Mouse (Mus musculus) limb, embryonic 12.5 days (tissue): Measurements from ENCODE around the gene Srms. TPM values are rescaled to one million over a fixed set of nuclear protein-coding genes. Genes with fewer than 3 reads are reported as not detected.

Experiments
- ATAC-seq: fragments of 200-750 bp; cut with Nextera tagmentation; 2 replicates; pipeline ENCODE4 v1.8.0; 2017; ENCODE audit warnings: low read depth, moderate TSS enrichment; ENCODE audit not compliant: insufficient number of reproducible peaks, insufficient read depth, low FRiP score, low TSS enrichment
- H3K27ac ChIP-seq: fragments of 300-500 bp; sonication (generic); 2 replicates; pipeline ENCODE4 v1.5.1; 2016; ENCODE audit warnings: mild to moderate bottlenecking, moderate library complexity
- H3K27me3 ChIP-seq: fragments of 300-500 bp; sonication (generic); 2 replicates; pipeline ENCODE4 v1.6.1; 2016; ENCODE audit warnings: mild to moderate bottlenecking, moderate library complexity
- H3K36me3 ChIP-seq: fragments of 300-500 bp; sonication (generic); 2 replicates; pipeline ENCODE4 v1.6.1; 2016; ENCODE audit warnings: mild to moderate bottlenecking, moderate library complexity
- H3K4me1 ChIP-seq: fragments of 300-500 bp; sonication (generic); replicated peaks from 2 replicates; pipeline ENCODE4 v1.6.1; 2016
- H3K4me2 ChIP-seq: fragments of 300-500 bp; sonication (generic); 2 replicates; pipeline ENCODE4 v1.6.1; 2016; ENCODE audit warnings: mild to moderate bottlenecking, moderate library complexity
- H3K4me3 ChIP-seq: fragments of 300-500 bp; sonication (generic); replicated peaks from 2 replicates; pipeline ENCODE4 v1.5.1; 2016; ENCODE audit warnings: mild to moderate bottlenecking
- H3K9ac ChIP-seq: fragments of 300-500 bp; sonication (generic); replicated peaks from 2 replicates; pipeline ENCODE4 v1.6.1; 2016; ENCODE audit warnings: mild to moderate bottlenecking, moderate library complexity
- H3K9me3 ChIP-seq: fragments of 300-500 bp; sonication (generic); 2 replicates; pipeline ENCODE4 v1.6.1; 2016; ENCODE audit warnings: mild to moderate bottlenecking, moderate library complexity
- WGBS: fragments of 180-500 bp; shearing (Covaris S2); methylation state at CpG from one replicate; pipeline ENCODE4 v1.1.7; 2016; 5-methylcytosine and 5-hydroxymethylcytosine counted together
- polyA plus RNA-seq: library from polyadenylated mRNA; unstranded; fragments of >200 nt; fragmentation: Nextera tagmentation; extraction: Ambion mirVana; gene quantifications from 2 replicates; pipeline ENCODE4 v1.2.1, GENCODE M21; 2016

The Srms gene
- polyA plus RNA-seq, 1 experiment from 2014 or later: 0.25 TPM

DNA sequence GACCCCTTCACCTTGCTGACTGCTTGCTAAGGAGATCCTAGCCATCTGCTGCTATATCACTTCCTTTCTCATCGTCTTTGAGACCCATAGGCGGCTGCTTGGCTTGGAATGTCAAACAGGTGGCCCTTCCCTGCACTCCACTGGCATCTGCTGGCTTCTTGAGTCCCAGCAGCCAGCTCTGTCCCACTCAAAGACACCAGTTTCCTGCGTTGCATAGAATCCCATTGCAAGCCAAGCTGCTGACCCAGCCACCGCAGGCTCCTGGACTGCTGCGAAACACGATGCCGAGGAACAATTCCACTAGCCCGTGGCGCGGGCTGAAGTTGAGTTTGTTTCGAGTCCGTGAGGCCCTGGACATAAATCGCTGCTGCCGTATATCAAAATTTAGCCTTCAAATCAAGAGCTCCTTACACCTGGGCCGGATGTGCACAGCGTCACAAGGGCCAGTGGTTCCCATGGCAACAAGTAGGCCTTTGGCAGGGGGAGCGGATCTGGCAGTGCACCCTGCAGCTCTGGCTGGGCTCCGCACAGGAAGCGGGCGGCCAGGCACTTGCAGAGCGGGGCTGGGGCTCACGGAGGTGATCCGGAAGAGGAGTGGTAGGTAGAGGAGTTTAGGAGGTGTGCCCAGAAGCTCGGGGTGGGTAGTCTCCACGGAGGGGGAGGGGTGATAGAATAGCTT, 6.7 kb upstream of the Srms start, which contains the start of gene Fndc11:
TSS of gene Fndc11 (plus strand) at position 476 of the 679 bp plus-strand sequence.
- Histone ChIP-seq H3K27ac (peak within 1 kb of the TSS; percentile 89), H3K4me3 (peak within 1 kb of the TSS; percentile 33), H3K36me3 (no peaks in the 10 kb centered on the region), H3K9ac (peak within 1 kb of the TSS; percentile 31), H3K27me3 (no peaks in the 10 kb centered on the region), H3K4me2 (peak within 1 kb of the TSS; percentile 62), H3K9me3 (no peaks in the 10 kb centered on the region), H3K4me1 (peaks cover 21% of the 10 kb centered on the region)
- WGBS: 1% methylated on average over 25 of the region's 25 CpGs
- peak; percentile 97 for ATAC-seq

DNA sequence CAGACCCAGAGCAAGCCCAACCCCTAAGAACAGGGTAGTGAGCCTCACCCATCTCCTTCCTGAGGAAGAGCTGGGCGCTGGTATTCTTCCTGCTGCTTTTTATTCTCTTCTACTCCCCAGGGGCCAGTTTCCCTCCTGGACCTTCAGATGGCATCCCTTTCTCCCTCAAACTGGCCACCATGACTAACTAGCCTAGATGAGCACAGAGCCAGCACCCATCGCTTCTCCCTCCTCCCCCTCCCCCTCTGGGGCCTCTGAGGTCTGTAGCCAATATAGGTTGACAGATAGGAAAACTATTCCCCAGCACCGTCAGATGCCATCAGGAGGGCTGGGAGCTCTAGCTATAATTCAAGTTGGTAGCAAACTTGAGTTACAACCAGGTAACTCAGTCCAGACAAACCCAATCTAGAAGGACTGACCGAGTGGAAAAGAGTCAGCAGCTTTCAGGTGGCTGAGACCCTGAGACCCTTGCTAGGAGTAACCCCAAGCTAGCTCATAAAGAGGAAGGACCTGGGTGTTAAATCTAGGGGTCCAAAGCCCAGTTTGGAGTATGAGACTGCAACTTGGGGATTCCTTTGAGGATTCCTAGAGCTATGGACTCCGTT, 6.0 kb upstream of the Srms start:
- WGBS: 41% methylated on average over 5 of the region's 5 CpGs
- H3K4me3 ChIP-seq: no peak overlapping the region

DNA sequence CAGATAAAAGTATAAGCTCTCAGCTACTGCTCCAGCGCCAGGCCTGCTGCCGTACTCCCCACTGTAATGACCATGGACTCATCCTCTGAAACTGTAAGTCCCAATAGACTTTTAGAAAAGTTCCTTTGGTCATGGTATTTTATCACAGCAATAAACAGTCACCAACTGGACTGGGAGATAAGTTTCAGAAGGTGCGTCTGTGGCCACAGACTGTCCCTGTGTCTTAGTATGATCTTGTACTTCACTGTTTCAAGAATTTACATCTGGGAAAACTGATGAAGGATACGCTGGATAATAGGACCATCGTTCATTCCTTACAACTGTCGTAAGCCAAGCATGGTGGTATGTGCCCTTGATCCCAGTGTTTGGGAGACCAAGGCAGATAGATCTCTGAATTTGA, 3.1 kb upstream of the Srms start:
- Histone ChIP-seq H3K4me1 (peaks cover 38% of the 10 kb centered on the region), H3K27ac (no peak overlapping the region), H3K9me3 (no peaks in the 10 kb centered on the region), H3K9ac (no peak overlapping the region), H3K36me3 (no peaks in the 10 kb centered on the region), H3K4me3 (no peak overlapping the region), H3K27me3 (peaks cover 36% of the 10 kb centered on the region), H3K4me2 (no peak overlapping the region)
- ATAC-seq: no peak
- 87% methylated on average over 6 of the region's 6 CpGs for WGBS

More for the DNA sequence above, 6.0 kb upstream of the Srms start:
- peak overlapping the region; percentile 89 for H3K27ac ChIP-seq
- peaks cover 21% of the 10 kb centered on the region for H3K4me1 ChIP-seq
- H3K27me3 ChIP-seq: peaks cover 6% of the 10 kb centered on the region
- H3K9ac ChIP-seq: no peak overlapping the region
- H3K36me3 ChIP-seq: no peaks in the 10 kb centered on the region
- ATAC-seq: no peak
- H3K4me2 ChIP-seq: peak overlapping the region; percentile 62
- no peaks in the 10 kb centered on the region for H3K9me3 ChIP-seq

DNA sequence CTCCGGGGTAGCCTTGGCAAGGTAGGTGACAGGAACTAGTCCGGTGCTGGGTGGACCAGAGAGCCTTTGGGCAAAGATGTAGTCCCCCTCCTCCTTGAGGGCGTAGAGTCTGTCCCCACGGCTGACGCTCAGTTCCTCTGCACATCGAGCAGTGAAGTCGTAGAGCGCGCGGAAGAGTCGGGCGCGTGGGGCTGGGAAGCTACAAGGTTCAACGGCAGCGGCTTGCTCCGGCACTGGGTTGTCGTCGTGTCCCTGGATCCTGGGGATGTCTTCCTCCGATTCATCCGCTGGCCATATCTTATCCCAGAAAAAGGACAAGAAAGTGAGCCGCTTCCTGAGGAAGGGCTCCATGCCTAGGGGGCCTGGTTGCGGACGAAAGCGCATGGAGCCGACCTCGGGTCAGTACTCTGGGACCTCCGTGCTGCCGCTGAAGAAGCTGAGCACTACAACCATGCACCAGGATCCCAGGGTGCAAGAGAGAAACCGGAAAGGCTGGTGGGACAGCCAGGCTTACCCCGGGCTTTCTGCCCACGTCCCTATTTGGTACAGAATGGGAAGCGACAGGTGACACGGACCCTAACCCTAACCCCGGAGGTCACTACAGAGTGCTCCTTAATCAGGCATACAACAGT, 480 bp downstream of the Srms start:
- Histone ChIP-seq H3K4me1 (peaks cover 17% of the 10 kb centered on the region), H3K27ac (no peak overlapping the region), H3K36me3 (no peaks in the 10 kb centered on the region), H3K9me3 (no peaks in the 10 kb centered on the region), H3K4me2 (peak overlapping the region; percentile 63), H3K9ac (peak overlapping the region; percentile 45), H3K27me3 (peaks cover 43% of the 10 kb centered on the region), H3K4me3 (peak overlapping the region; percentile 36)
- 3% methylated on average over 34 of the region's 34 CpGs for WGBS
- ATAC-seq: peak; percentile 24; the same call in 1 of the 2 replicates

DNA sequence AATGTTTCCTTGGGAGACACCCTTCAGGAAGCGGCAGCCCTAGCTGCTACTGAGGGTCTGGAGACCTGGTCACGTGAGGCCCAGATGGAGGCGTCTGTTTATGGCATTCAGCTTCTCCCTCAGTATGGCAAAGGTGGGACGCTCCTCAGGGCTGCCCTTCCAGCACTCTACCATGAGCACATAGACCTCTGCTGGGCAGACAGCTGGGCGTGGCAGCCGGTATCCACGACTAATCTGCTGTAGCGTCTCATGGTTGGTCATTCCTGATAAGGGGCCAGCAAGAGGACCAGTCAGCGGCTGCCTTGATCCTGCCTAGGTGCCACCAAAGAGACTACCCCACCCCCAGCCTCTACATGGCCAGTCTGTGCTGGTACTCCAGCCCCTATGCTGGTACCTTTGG, 6.9 kb downstream of the Srms start:
- Histone ChIP-seq H3K9ac (no peak overlapping the region), H3K36me3 (no peaks in the 10 kb centered on the region), H3K4me1 (no peaks in the 10 kb centered on the region), H3K4me3 (no peak overlapping the region), H3K27me3 (peaks cover 8% of the 10 kb centered on the region), H3K9me3 (no peaks in the 10 kb centered on the region), H3K4me2 (no peak overlapping the region), H3K27ac (no peak overlapping the region)
- no peak for ATAC-seq
- 76% methylated on average over 9 of the region's 9 CpGs for WGBS

DNA sequence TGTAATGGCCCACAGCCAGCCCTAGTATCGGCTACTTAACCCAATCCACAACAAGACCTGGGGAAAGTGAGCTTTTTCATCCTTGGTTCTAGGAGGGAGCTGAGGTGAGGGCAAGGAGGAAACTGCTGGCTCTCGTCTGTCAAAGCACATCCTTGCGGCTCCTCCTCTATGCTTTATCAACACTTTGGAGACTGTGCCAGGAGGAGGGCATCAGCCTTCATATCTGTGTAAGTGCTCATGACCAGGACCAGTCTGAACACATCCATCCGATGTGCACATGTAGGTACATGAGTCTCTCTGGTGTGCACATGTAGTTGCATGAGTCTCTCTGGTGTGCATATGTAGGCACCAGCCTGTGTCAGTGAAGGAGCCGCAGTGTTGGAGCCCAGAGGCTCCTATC, 7.3 kb downstream of the Srms start:
- H3K9ac ChIP-seq: no peak overlapping the region
- no peak overlapping the region for H3K27ac ChIP-seq
- H3K4me2 ChIP-seq: no peak overlapping the region
- no peak overlapping the region for H3K4me3 ChIP-seq
- no peaks in the 10 kb centered on the region for H3K9me3 ChIP-seq
- 0 out of 2 replicates have a peak, but pooled peaks have one; percentile 42 for ATAC-seq
- H3K4me1 ChIP-seq: no peaks in the 10 kb centered on the region
- H3K36me3 ChIP-seq: no peaks in the 10 kb centered on the region
- H3K27me3 ChIP-seq: 0 out of 2 replicates have a peak, but pooled peaks cover 5% of the 10 kb centered on the region
- WGBS: 84% methylated on average over 5 of the region's 5 CpGs

DNA sequence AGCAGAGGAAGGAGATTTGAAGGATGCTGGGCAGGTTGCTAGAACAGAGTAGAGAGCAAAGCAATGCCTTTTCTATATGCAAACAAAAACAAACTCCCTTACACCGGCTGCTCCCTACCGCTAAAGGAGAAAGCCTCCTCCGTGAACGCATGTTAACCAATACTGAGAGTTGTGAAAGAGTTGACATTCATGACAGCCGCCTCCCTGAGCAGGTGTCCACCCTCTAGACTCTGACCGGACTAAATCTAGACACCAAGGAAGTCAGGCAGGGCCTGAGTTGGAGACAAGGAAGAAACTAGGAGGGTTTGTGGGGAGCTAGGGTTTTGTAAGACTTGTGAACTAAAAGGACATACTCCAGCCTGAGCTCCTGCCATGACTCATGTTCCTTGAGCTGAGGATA, 10.1 kb downstream of the Srms start:
- Histone ChIP-seq H3K9me3 (no peaks in the 10 kb centered on the region), H3K4me2 (no peak overlapping the region), H3K4me1 (no peaks in the 10 kb centered on the region), H3K27ac (no peak overlapping the region), H3K27me3 (no peaks in the 10 kb centered on the region), H3K4me3 (no peak overlapping the region), H3K36me3 (no peaks in the 10 kb centered on the region), H3K9ac (no peak overlapping the region)
- whole genome bisulfite sequencing: 85% methylated on average over 6 of the region's 6 CpGs
- ATAC-seq: no peak

DNA sequence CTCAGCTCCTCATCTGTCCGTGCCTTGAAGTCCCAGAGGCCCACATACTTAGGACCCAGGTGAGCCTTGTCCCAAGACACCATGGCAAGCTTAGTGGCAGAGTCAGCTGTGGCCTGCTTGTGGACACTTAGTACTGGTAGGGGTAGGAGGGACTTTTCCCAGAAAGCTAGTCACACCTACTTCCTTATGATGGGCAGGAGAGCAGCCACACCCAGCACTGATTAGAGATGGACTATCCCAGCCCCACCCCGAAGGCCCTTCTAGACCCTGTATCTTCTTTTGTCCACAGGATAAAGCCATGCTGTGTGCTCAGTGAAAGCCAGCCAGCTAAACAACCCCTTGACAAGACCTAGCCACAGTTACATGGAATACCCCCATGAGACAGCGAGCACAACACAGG, 10.6 kb downstream of the Srms start, which contains the start of gene Ptk6:
TSS of gene Ptk6 (minus strand) at position 368 of the 400 bp plus-strand sequence.
- Histone ChIP-seq H3K36me3 (no peaks in the 10 kb centered on the region), H3K4me2 (no peak within 1 kb of the TSS), H3K4me3 (no peak within 1 kb of the TSS), H3K27ac (no peak within 1 kb of the TSS), H3K9me3 (no peaks in the 10 kb centered on the region), H3K4me1 (no peaks in the 10 kb centered on the region), H3K9ac (no peak within 1 kb of the TSS), H3K27me3 (no peaks in the 10 kb centered on the region)
- ATAC-seq: no peak
- 87% methylated on average over 3 of the region's 3 CpGs for WGBS

DNA sequence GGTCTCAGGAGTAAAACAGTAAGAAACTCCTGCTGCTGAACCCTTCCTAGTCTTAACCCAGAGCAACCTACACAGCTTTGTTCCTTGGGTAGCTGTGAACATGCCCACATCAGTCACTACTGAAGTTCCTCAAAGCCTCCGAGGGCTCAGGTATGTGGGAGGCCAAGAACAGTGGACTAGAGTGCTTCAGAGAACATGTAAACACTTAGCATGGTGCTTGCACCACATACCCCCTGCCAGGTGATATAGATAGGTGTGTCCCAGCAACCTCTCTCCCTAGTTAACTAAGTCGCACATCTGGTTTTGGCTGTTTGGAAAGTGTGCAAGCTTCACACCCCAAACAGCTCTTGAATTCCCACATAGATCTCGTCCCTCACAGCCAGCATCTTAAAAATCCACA, 11.4 kb downstream of the Srms start:
- Histone ChIP-seq H3K9ac (no peak overlapping the region), H3K27ac (no peak overlapping the region), H3K27me3 (no peaks in the 10 kb centered on the region), H3K4me2 (no peak overlapping the region), H3K9me3 (no peaks in the 10 kb centered on the region), H3K36me3 (no peaks in the 10 kb centered on the region), H3K4me3 (no peak overlapping the region), H3K4me1 (no peaks in the 10 kb centered on the region)
- WGBS: 68% methylated on average over 3 of the region's 3 CpGs
- ATAC-seq: no peak

DNA sequence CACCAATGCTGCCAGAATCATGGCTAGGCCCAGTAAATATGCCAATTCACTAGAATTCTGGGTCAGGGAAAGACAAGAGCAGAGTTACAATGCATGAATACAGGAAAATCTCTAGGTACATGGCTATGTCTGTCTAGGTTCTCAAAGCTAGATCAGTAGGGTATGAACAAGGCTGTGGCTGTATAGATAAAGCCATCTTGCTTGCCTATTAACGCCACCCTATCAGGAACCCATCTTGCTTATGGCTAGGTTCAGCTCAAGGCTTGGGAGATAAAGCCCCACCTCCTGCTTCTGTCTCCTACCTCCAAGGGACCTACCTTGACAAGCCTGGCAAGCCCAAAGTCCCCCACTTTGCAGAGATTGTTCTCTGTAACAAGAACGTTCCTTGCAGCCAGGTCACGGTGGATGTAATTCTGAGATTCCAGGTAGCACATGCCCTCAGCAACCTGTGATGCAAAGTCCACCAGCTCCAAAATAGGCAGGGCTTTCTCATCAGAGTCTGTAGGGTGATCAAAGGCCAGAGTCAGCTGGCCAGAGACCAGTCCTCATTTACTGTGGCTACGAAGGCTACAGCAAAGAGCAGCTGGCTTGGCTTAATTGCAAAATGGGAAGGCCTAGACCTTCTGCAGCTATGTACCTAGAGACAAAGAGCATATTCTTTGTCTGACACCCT, 16.2 kb downstream of the Srms start:
- Histone ChIP-seq H3K4me3 (no peak overlapping the region), H3K9ac (no peak overlapping the region), H3K36me3 (no peaks in the 10 kb centered on the region), H3K9me3 (no peaks in the 10 kb centered on the region), H3K27me3 (no peaks in the 10 kb centered on the region), H3K27ac (no peak overlapping the region), H3K4me2 (no peak overlapping the region), H3K4me1 (no peaks in the 10 kb centered on the region)
- ATAC-seq: no peak
- 87% methylated on average over 4 of the region's 4 CpGs for WGBS

DNA sequence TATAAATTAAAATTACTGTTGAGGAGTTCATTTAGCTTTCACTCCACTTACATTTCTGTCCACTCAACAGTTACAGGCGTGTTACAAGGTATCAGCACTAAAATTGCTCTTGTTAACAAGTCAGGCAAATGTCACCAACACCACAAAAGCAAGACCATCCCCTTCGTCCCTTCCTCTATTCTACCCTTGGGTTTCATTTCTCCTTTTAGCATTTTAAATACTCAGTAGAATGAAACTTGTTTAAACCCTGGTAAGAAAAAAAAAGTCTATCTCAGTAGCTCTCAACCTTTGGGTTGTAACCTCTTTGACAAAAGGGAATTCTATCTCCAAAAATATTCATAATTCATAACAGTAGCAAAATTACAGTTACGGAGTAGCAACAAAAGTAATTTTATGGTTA, 19.9 kb downstream of the Srms start:
- no peak overlapping the region for H3K4me3 ChIP-seq
- no peak for ATAC-seq
- 77% methylated on average over 3 of the region's 3 CpGs for WGBS

More for the DNA sequence above, 19.9 kb downstream of the Srms start:
- H3K9me3 ChIP-seq: no peaks in the 10 kb centered on the region
- no peaks in the 10 kb centered on the region for H3K27me3 ChIP-seq
- H3K9ac ChIP-seq: no peak overlapping the region
- peaks cover 7% of the 10 kb centered on the region for H3K4me1 ChIP-seq
- peaks cover 13% of the 10 kb centered on the region for H3K36me3 ChIP-seq
- no peak overlapping the region for H3K27ac ChIP-seq
- H3K4me2 ChIP-seq: no peak overlapping the region
